Mouse (Mus musculus) G1E (cell line): ENCODE results near the gene Arl10.

Experiments
- CTCF ChIP-seq: IDR thresholded peaks from 2 replicates; pipeline ENCODE4 v1.5.1; 2012; ENCODE audit warnings: low read depth, low read length, inconsistent platforms, mixed read lengths
- GATA1 ChIP-seq: IDR thresholded peaks from 2 replicates; pipeline ENCODE4 v1.6.1; 2012; ENCODE audit warnings: borderline replicate concordance, low read length, inconsistent platforms, mixed read lengths
- GATA2 ChIP-seq: IDR thresholded peaks from 2 replicates; pipeline ENCODE4 v1.6.1; 2012; ENCODE audit warnings: low read depth, low read length, inconsistent platforms, borderline replicate concordance
- TAL1 ChIP-seq: conservative IDR thresholded peaks from 2 replicates; pipeline ENCODE4 v1.6.1; 2012; ENCODE audit warnings: low read depth, low read length, inconsistent platforms, mixed read lengths

DNA sequence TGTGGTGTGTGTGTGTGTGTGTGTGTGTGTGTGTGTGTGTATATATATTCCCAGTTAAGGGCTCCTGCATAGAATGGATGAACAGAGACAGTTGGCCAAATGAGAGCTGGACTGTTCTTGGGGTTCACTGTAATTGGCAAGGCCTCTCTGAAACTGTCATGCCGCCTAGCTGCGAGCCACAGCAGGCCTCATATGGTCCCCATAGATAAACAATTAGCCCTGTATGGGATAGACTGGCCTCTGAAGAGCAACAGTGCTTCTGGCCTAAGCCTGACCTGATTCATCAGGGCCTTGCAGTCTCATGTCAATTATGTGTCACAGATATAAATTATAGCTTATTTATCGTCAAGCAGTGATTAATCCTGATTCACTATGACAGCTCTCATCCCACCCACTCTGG is 33.2 kb downstream of the Arl10 start:
- TF ChIP-seq CTCF (no peak), GATA1 (no peak), TAL1 (no peak), GATA2 (no peak)
